Mouse (Mus musculus) left cerebral cortex, adult 8-10 months (tissue): ENCODE measurements around the gene Ubap2l. TPM values are rescaled to one million over a fixed set of nuclear protein-coding genes. Genes with fewer than 3 reads are reported as not detected.

Experiments used
- DNase-seq, 2 experiments: peaks; one replicate each; pipeline ENCODE4 v3.0.0; 2022; ENCODE audit warnings: low spot score in 2 of 2
- total RNA-seq, 4 experiments: library from RNA; stranded (reverse); gene quantifications; 2 replicates each; pipeline ENCODE4 v1.2.4; 2022

Gene Ubap2l
- total RNA-seq, 4 experiments from 2014 or later: 162 to 181 (median 175) TPM

DNA sequence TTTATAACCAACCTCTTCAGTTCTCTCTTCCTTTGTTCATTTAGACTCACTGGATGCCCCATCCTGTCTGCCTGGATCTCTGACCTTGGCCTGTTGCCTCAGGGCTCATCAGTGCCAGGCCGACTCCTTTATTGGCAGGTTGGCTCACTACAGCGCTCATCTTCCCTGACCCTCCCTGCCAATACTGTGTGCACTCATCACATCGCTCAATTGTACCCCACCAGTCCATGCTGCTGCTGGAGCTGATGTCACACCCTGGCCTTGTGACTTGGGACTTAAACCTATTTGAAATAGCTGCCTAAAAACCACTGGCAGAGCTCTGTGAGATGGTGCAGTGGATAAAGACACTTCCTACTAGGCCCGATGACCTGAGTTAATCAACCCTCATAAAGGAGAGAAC is 15.4 kb upstream of the Ubap2l start:
- no peak for DNase-seq

DNA sequence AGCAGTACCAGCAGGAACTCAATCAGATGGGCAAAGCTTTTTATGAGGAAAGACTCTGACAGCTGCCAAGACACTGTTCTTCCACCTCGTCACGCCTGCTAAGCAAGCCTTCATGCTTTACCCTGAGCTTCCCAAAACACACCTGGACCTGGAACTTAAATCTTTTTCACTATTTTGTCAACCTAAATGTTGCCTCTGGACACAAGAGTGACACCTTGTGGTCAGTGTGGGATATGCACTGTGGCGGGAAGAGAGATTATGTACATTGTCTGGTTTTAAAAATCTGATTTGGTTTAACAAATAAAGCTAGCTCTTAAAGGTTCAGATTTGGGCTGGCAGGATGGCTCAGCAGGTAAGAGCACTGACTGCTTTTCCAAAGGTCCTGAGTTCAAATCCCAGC is 13.1 kb upstream of the Ubap2l start:
- DNase-seq: peak in 1 of 2 experiments; percentile 34

DNA sequence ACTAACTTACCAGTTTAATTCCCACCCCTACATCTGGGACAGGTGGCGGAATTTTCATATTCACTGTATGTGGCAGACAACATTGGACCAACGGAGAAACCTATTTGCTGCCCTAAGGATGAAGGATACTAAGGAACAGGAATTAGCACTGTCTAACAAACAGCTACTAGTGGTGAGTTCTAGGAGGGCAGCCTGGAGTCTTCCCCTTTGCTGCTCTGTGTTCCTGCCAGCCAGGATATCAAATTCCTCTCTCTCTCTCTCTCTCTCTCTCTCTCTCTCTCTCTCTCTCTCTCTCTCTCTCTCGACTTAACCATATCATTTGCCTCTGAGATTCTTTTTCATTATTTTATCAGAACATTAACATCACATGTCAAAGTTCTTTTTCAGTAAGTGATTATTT is 12.0 kb upstream of the Ubap2l start:
- no peak for DNase-seq

DNA sequence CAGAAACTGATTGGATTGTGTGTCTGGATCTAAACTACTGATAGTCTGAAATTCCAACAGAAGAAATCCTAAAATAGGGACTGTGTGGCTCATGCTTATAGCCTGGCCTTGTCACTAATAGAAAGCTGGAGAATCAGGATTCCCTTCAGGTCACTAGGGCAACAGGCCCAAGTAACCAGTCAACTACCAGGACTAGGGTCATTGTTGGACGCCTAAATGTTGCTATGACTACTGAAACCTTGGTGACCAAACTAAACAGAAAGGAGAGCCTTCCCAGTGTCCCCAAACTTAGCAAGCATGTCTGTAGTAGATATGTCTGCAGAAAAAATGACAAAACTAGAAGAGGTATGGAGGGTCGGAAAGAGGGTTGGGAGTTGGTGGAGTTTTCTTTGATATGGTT is 10.1 kb upstream of the Ubap2l start:
- DNase-seq: no peak

DNA sequence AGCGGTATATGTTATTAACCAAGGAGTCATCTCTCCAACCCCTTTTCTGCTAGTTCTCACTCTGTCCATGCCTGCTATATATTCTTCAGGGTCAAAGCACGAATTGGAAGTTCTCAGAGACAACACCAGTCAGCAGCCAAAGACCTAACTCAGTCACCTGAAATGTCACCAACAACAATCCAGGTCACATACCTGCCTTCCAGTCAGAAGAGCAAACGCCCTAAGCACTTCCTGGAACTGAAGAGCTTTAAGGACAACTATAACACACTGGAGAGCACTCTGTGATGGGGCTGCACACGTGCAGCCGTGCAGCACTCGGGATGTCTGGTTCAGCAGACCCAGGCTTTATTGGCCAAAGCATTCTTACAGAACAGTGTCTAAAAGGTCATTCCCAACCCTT is 9.1 kb upstream of the Ubap2l start:
- no peak for DNase-seq

DNA sequence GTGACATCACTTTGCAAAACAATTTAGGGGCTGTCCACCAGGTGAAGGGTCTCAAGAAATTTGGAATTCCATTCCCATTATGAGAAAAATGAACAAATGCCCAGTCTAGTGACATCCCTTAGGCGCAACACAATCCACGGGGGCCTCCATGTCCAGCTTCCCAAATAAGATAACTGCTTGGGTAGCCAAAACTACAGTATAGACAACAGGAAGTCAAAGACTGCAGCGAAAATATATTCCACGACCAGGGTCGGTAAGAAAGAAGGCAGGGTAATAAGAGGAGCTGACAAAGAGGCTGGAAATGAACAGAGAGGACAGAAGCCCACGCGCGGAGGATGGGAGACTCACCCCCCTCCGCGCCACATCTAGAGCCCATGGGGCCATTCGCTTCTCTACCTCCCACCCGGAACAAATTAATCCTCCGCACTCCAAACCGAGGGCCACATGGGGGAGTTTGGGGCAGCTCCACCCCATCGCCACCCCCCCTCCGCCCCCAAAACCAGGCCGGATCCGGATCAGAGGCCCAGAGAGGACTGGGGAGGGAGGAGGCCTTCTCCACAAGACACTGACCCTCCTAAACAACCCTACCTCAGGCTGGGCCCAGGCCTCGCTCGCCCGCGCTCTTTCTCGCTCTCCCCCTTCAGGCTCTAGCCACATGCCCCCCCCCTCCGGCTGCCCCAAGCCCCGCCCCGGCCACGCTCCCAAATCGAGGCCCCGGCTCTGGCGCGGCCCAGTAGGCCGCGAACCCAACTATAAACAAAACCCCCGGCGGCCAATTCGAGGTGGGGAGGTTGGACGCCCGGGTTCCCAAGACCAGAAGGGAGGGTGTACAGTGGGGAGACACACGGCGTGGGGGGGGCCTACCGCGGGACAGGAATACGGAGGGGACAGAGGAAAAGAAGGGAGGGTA is 732 bp downstream of the Ubap2l start, which contains the start of gene 4933434E20Rik:
Gene 4933434E20Rik, plus strand, starts transcription at position 196 of the 910 bp plus-strand sequence.
- DNase-seq: peak; percentile 9 to 32

DNA sequence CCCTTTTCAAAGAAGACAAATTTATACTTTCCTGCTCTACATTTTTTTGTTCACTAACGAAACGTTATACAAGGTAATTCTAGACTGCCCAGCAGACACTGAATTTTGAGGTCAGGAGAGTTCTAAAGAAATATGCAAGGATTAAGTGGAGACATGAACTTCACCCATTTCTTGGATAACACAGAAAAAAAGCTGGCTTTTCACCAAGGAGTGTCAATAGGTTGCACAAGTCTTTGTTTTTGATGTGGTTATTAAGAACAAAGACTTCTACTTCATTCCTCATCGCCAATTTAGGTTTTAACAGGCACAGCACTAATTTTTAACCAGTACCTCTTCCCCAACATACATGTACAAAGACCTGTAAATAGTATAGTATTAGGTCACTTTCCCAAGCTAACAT is 2.7 kb downstream of the Ubap2l start:
- no peak for DNase-seq

DNA sequence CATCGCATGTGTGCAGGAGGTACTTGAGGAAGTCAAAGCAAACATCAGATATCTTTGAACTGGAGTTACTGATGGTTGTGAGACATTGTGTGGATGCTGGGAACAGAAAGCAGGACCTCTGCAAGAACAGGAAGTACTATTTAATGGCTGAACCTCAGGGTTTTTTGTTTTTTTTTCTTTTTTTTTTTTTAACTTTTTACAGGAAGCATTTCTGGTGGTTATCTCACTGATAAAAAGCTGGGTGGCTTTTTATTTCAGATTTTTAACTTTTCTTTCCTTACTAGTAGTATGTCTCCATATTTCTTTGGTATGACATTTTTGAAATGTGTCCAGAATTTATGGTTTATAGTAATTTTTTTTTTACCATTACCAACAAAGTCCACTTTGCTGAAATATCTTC is 16.2 kb downstream of the Ubap2l start:
- no peak for DNase-seq

DNA sequence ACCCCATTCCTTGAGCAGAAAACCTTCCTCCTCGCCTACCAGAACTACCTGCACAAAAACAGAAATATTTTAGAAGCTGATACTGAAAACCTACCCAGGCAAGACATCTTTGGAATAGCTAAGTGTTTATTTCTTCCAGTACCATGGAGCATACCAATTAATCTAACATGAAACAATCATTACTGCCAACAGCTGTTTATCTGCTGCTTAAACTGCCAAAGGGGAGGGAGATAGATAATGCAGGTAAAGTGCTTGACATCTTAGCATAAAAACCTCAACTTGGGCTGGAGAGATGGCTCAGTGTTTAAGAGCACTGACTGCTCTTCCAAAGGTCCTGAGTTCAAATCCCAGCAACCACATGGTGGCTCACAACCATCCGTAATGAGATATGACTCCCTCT is 17.8 kb downstream of the Ubap2l start:
- DNase-seq: no peak

DNA sequence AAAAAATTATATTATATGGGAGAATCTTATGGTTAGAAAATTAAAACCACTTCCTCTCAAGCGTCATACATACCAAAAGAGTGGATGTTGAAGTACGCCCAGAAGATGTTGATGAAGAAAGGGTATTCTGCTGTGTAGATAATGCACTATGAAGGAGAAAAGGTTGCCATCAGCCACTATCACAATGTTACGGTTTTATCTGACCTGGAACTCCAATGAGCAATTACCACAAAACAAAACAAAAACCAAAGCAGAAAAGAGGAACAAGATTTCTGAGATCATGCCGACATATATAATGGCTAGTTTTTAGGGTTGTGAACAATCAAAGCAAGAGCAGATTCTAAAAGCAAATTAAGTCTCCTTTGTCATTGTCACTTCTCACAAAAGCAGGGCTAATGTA is 35.8 kb downstream of the Ubap2l start:
- DNase-seq: no peak

DNA sequence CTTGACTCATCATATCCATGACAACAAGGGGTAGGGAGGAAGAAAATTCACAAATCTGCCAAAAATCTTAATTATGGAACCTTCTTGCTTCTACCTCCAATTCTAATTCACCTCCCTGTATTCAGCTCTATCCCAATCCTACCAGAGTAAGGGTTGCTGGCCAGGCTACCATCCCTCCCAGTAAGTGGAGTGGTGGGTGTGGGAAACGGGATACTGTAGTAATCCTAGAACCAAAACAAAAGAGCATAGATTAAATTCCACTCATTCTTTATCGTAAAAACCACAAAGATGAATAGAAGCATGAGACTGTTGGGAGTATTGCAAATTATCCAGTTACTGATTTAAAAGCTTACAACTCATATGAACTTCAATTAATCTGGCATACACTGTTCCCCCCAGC is 42.1 kb downstream of the Ubap2l start:
- DNase-seq: no peak

DNA sequence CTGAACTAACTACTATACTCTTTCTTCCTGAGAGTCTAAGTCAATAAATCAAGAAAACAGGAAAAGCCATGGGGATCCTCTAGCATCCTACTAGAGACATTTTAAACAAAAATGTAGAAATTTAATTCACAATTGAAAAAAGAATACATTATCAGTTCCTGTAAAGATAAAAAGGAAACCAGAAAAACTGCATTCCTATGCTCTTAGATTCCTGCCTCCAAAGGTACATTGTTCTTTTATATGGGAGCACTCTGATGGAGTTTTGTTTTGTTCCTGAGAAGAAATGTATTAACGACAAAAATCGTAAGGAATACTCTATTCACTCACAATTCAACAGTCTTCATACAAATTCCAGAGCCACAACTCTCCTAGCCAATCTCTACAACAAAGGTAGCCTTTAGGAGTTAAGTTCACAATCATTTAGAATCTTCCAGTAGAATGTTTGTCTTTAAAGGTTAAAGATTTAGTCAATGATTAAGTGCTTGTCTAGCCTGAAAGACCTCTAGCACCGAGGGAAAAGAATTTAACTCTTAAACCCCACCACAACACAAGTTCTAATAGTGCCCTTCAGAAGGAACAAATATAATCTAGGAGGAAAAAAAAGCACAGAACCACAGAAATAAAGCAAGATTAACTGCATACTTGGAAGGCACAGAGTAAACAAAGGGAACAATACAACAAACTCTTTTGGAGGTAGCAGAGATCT is 48.2 kb downstream of the Ubap2l start:
- no peak for DNase-seq

DNA sequence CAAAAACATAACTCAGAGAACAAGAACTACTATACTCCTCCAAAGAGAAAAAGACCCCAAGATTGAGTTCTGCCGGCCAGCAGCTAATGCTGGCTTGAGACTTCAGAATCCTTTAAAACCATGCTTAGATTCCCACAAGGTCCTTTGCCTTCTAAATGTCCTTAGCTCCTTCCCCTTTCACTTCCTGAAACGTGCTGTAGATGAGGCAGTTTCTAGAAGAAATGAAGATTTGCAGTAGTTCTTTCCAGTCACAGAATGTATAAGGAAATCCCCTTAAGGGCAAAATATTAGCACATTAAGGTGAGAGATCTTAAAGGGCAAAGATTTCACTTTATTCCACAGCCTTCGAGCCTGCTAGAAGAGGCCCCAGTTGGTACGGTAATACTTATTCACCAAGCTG is 52.6 kb downstream of the Ubap2l start:
- DNase-seq: no peak

DNA sequence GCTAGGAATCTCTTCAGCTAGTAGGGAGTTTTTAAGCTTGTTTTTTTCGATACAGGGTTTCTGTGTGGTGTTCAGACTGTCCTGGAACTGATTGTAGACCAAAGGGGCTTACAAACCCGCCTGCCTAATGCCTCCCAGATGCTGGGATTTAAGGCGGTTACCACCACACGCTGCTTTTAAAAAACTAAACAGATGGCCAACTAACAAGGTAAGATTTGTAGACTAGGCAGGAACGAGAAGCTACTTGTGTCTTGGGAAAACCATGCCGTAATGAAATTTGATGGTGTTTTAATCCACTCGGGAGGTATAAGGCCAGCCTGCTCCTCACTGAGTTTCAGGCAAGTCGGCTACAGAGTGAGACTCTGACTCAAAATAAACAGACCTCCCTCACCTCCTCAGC is 53.3 kb downstream of the Ubap2l start:
- peak in 1 of 2 experiments; percentile 21 for DNase-seq

DNA sequence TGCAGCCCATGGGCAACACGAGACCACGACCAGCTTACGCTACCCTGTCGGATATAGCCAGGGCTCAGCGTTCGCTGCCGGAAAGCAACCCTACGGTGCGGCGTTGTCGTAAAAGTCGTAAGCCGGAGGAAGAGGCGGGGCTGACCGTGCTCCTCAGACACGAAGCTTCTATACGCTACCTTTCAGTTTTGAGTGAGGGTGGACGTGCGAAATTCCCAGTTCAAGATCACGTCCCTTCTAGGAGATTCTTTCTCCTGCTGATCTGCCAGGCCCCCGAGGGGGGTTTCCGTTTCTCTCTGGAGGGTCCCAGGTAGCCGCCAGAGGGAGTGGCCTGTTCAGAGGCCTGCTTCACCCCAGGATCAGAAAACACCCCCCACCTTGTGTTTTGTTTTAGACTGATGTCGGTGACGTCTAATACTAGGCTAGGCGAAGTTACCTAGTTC is 53.8 kb downstream of the Ubap2l start, which contains the start of gene Hax1:
Gene Hax1, minus strand, starts transcription at position 169 of the 443 bp plus-strand sequence.
- peak; percentile 87 to 91 for DNase-seq

DNA sequence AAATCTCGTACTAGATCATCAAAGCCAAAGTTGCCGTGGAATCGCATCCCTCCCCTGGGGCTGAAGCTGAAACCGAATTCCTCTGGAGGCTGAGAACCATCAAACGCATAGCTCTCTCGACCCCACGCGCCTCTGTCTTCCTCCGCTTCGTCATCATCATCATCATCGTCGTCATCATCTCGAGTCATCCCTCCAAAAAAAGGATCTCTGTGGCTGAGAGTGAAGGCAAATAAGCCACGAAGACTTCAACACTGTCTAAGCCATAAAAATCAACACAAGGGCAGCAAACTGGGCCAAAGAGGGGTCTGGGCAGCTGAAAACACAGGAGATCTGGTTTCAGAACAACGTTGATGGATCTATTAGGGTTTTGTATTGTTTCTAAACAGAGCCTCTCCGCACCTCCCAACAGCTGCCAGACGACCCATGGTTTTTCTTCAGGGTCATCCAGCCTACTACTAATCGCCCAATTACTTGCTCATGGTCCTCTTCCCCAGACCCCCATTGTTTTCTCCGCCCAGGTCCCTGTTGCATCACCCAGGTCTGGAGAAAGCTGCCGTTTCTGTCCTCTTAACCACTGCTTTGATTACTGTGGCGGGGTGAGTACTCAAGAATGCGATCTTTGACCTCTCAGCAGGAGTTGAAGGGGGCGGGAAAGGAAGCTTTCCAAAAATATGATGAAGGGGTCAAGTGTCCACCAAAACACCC is 54.5 kb downstream of the Ubap2l start:
- DNase-seq: peak; percentile 9 to 16

DNA sequence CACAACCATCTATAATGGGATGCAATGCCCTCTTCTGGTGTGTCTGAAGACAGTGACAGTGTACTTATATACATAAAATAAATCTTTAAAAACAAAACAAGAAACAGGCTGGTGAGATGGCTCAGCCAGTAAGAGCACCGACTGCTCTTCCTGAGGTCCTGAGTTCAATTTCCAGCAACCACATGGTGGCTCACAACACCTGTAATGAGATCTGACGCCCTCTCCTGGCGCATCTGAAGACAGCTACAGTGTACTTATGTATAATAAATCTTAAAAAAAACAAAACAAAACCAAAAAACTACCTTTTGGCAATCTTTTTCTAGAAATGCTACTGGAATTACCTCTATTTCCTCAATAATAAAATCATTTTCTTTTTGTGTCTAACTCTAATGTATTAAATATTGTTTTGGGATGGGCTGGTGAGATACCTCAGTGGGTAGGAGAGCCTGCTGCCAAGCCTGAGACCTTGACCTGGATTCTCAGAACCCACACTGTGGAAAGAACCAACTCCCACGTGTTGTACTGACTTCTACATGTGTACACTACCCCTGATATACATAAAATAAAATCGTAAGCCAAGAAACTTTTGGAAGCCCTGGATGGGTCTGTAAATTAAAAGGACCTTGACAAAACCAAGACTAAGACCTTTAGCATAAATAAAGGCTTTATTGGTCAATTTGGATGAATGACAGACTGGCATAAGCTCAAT is 57.5 kb downstream of the Ubap2l start:
- DNase-seq: no peak

DNA sequence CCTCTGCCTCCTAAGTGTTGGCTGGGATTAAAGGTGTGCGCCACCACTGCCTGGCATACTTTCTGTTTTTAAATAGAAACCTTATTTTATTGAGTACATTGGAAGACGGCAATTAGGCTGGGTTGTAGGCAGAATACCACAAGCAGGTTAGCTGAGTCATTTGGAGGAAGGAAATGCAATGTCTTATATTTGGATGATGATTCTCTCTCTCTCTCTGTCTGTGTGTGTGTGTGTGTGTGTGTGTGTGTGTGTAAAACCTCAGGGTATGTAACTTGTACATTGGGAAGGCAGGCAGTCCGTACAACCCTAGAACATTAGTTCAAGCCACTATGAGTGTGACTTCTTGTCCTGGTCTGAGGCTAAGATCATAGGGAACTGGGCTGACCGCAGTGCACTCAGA is 64.6 kb downstream of the Ubap2l start:
- DNase-seq: no peak

DNA sequence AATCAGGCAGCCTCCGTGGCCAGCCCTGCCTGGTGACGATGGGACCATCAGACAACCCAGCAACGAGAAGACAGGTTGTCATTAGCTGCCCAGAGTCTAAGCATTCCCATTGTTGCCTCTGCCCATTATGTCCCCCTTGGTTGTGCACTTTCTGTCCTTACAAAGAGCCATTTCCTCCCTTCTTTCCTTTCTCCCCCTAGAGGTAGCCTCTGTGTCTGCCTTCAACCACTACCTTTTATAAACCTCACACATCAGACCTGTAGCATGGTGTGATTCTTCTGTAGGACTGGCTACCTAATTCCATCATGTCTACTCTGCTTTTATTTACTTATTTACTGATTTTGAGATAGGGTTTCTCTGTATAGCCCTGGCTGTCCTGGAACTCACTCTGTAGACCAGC is 65.2 kb downstream of the Ubap2l start:
- no peak for DNase-seq

DNA sequence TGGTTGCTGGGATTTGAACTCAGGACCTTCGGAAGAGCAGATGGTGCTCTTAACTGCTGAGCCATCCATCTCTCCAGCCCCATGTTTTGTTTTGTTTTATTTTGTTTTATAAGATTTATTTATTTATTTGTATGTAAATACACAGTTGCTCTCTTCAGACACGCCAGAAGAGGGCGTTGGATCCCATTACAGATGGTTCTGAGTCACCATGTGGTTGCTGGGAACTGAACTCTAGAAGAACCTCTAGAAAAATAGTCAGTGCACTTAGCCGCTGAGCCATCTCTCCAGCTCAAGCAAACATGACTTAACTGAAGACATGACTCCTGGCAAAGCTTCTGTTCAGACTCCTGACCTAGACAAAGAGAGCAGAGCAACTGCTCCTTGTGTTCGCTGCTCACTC is 70.0 kb downstream of the Ubap2l start:
- DNase-seq: no peak

DNA sequence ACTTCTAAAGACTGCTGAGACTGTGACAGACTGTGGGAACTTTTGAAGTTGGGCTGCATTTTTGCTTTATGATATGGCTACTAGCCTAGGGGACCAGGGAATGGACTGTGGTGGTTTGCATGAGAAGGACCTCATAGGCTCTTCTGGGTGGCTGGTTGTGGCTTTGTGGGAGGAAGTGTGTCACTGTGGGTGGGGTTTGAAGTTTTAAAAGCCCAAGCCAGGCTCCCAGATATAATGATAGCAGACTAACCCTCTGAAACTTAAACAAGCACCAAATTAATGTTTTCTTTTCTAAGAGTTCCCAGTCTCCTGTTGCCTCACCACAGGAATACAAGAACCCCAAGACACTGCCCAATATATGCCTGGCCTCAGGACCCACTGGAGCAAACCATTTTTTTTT is 75.6 kb downstream of the Ubap2l start:
- no peak for DNase-seq
